Mouse (Mus musculus) liver, postnatal 0 days (tissue): ENCODE measurements around the gene Snx29.

Source experiments
- CTCF ChIP-seq: sonication (generic); IDR thresholded peaks from 2 replicates; pipeline ENCODE4 v1.5.1; 2016; ENCODE audit warnings: antibody characterized with exemption, low read depth
- EP300 ChIP-seq: IDR thresholded peaks from 2 replicates; pipeline ENCODE4 v1.6.1; 2016; ENCODE audit warnings: antibody characterized with exemption, low read depth, mild to moderate bottlenecking

DNA sequence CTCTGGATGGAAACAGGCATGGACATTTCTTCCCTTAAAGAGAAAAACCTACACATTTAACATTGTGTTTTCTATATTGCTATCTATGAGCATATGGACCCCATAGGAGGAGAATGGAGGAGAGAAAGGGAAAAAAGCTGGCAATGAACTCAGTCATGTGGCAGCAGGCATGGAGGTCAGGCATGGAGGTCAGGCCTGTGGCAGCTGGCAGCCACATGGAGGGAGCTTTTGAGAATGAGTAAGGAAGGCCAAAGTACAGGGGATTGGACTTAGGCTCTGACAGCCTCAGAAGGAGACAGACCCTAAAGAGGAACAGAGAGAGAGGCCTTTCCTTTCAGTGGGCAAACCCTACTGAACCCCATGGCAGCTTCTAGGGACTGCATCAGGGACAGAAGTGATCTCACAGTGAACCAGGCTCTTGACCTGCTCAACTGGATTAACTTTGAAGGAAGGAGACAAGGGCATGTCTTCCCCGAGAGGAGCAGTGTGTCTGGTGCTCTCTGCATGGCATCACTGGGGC lies 325.5 kb downstream of the Snx29 start:
- TF ChIP-seq CTCF (no peak), EP300 (no peak)
